Mouse (Mus musculus) heart, embryonic 16.5 days (tissue): ENCODE results near the gene Trappc10. TPM values are rescaled to one million over a fixed set of nuclear protein-coding genes. Genes with fewer than 3 reads are reported as not detected.

Experiments
- ATAC-seq: fragments of 200-750 bp; cut with Nextera tagmentation; replicated peaks from 2 replicates; pipeline ENCODE4 v1.8.0; 2017; ENCODE audit warnings: moderate number of reproducible peaks; ENCODE audit not compliant: insufficient read depth, low FRiP score; ENCODE audit errors: extremely low read depth
- H3K27ac ChIP-seq: fragments of 300-500 bp; sonication (generic); 2 replicates; pipeline ENCODE4 v1.5.1; 2014; ENCODE audit warnings: mild to moderate bottlenecking, low read length, control low read depth, moderate library complexity
- H3K27me3 ChIP-seq: fragments of 300-500 bp; sonication (generic); 2 replicates; pipeline ENCODE4 v1.6.1; 2014; ENCODE audit warnings: low read length, mixed read lengths; ENCODE audit not compliant: control insufficient read depth, insufficient read depth
- H3K36me3 ChIP-seq: fragments of 300-500 bp; sonication (generic); 2 replicates; pipeline ENCODE4 v1.6.1; 2014; ENCODE audit not compliant: control insufficient read depth, insufficient read depth
- H3K4me1 ChIP-seq: fragments of 300-500 bp; sonication (generic); 2 replicates; pipeline ENCODE4 v1.6.1; 2014; ENCODE audit warnings: low read length, mixed read lengths; ENCODE audit not compliant: control insufficient read depth, insufficient read depth
- H3K4me2 ChIP-seq: fragments of 300-500 bp; sonication (generic); 2 replicates; pipeline ENCODE4 v1.6.1; 2014; ENCODE audit warnings: low read depth, mild to moderate bottlenecking, control low read depth, low read length
- H3K4me3 ChIP-seq: fragments of 300-500 bp; sonication (generic); 2 replicates; pipeline ENCODE4 v1.5.1; 2014; ENCODE audit warnings: mild to moderate bottlenecking, control low read depth, low read length
- H3K9ac ChIP-seq: fragments of 300-500 bp; sonication (generic); 2 replicates; pipeline ENCODE4 v1.6.1; 2014; ENCODE audit warnings: low read length, control low read depth
- H3K9me3 ChIP-seq: fragments of 300-500 bp; sonication (generic); replicated peaks from 2 replicates; pipeline ENCODE4 v1.6.1; 2016; ENCODE audit warnings: low read length; ENCODE audit not compliant: control insufficient read depth
- WGBS: fragments of 180-500 bp; shearing (Covaris S2); extraction: QIAGEN DNeasy Blood & Tissue Kit; methylation state at CpG from one replicate; pipeline ENCODE4 v1.1.7; 2014; 5-methylcytosine and 5-hydroxymethylcytosine counted together
- polyA plus RNA-seq: library from polyadenylated mRNA; unstranded; fragments of >200 nt; fragmentation: Nextera tagmentation; extraction: Ambion mirVana; gene quantifications from 2 replicates; pipeline ENCODE4 v1.2.1, GENCODE M21; 2015

Trappc10 gene
- polyA plus RNA-seq, 1 experiment from 2014 or later, result 7.0 TPM

DNA sequence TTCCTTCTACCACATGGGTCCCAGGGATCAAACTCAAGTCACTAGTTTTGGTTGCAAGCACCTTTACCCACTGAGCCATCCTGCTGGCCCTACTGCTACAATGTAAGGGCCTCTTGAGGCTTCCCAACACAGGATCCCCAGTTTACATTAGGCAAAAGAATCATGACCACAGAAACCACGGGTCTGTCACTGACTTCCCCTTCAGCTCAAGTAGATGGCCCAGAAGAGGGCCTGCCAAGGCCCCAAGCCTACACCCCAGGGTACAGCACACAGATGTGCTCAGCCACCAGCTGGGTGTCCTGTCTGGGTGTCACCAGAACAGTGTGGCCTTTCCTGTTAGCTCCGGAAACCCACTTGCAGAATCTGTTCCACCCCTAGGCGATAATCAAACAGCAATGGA, 20.3 kb upstream of the Trappc10 start:
- Histone ChIP-seq H3K4me2 (no peak overlapping the region), H3K27ac (no peak overlapping the region), H3K4me3 (no peak overlapping the region), H3K4me1 (no peaks in the 10 kb centered on the region), H3K9me3 (peaks cover 3% of the 10 kb centered on the region; the same call in 1 of the 2 replicates), H3K9ac (no peak overlapping the region), H3K36me3 (no peaks in the 10 kb centered on the region), H3K27me3 (no peaks in the 10 kb centered on the region)
- WGBS, result 73% methylated on average over 3 of the region's 3 CpGs
- no peak for ATAC-seq

DNA sequence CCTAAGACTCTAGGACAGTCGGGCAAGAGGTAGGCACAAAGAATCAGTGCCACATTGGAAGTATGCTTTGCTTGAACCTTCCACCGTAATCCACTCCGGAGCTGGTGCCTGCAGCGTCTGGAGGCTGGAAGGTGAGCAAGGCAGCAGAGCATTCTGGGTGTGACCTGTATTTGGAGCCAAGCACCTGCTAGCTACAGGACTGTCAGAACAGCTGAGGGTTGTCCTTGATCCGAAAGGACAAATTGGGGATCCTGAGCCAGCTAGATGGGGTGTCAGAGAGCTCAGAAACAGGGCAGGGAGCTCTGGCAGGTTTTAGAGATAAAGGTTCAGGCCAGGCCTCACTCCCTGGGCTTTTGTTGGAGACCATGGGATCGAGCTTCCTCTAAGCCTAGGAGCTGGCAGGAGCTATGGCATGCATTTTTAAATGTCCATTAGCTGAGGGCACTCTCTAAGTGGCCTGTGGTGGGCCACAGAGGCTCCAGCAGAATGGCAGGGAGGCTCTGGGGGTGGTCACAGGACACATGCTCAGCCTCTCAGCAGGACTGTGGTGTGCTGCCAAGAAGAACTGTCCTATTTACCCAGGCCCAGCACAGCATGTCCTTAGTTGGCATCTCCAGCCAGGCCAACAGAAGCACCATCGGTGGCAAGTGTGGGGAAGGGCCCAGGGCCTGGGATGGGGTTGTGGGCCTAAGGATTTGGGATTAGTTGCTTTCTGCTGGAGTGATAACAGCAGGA, 16.6 kb upstream of the Trappc10 start:
- H3K4me3 ChIP-seq, result no peak overlapping the region
- no peaks in the 10 kb centered on the region for H3K27me3 ChIP-seq
- H3K4me1 ChIP-seq, result no peaks in the 10 kb centered on the region; the same call in 1 of the 2 replicates
- H3K36me3 ChIP-seq, result no peaks in the 10 kb centered on the region
- H3K4me2 ChIP-seq, result no peak overlapping the region
- H3K27ac ChIP-seq, result no peak overlapping the region
- WGBS, result 56% methylated on average over 7 of the region's 7 CpGs
- ATAC-seq, result no peak
- peaks cover 3% of the 10 kb centered on the region; the same call in 1 of the 2 replicates for H3K9me3 ChIP-seq
- no peak overlapping the region for H3K9ac ChIP-seq

- Histone ChIP-seq H3K4me3 (no peak overlapping the region), H3K27me3 (no peaks in the 10 kb centered on the region), H3K4me2 (no peak overlapping the region), H3K27ac (no peak overlapping the region), H3K36me3 (no peaks in the 10 kb centered on the region), H3K9me3 (peaks cover 3% of the 10 kb centered on the region; the same call in 1 of the 2 replicates), H3K9ac (no peak overlapping the region), H3K4me1 (peaks cover 3% of the 10 kb centered on the region)
- no peak for ATAC-seq
- WGBS, result 24% methylated on average over 5 of the region's 5 CpGs
These were observed 15.9 kb upstream of the Trappc10 start for GRCm38 (mm10) chr10:78260322-78260721.

GRCm38 (mm10) chr10:78259702-78260101, 15.3 kb upstream of the Trappc10 start:
- Histone ChIP-seq H3K36me3 (no peaks in the 10 kb centered on the region), H3K4me3 (no peak overlapping the region), H3K9me3 (peaks cover 3% of the 10 kb centered on the region; the same call in 1 of the 2 replicates), H3K4me1 (peaks cover 5% of the 10 kb centered on the region), H3K9ac (no peak overlapping the region), H3K27me3 (no peaks in the 10 kb centered on the region), H3K4me2 (no peak overlapping the region), H3K27ac (no peak overlapping the region)
- no peak for ATAC-seq
- 58% methylated on average over 6 of the region's 6 CpGs for WGBS

GRCm38 (mm10) chr10:78259230-78259629, 14.8 kb upstream of the Trappc10 start:
- Histone ChIP-seq H3K9me3 (peaks cover 3% of the 10 kb centered on the region; the same call in 1 of the 2 replicates), H3K27me3 (no peaks in the 10 kb centered on the region), H3K4me2 (no peak overlapping the region), H3K4me1 (peaks cover 5% of the 10 kb centered on the region), H3K27ac (no peak overlapping the region), H3K9ac (no peak overlapping the region), H3K4me3 (no peak overlapping the region), H3K36me3 (no peaks in the 10 kb centered on the region)
- ATAC-seq, result no peak
- 75% methylated on average over 5 of the region's 5 CpGs for WGBS

GRCm38 (mm10) chr10:78258142-78258675, 13.8 kb upstream of the Trappc10 start:
- Histone ChIP-seq H3K9ac (no peak overlapping the region), H3K36me3 (no peaks in the 10 kb centered on the region), H3K4me2 (no peak overlapping the region), H3K27ac (no peak overlapping the region), H3K27me3 (no peaks in the 10 kb centered on the region), H3K9me3 (peaks cover 3% of the 10 kb centered on the region; the same call in 1 of the 2 replicates), H3K4me3 (no peak overlapping the region), H3K4me1 (peaks cover 5% of the 10 kb centered on the region)
- 76% methylated on average over 6 of the region's 6 CpGs for whole genome bisulfite sequencing
- no peak for ATAC-seq

DNA sequence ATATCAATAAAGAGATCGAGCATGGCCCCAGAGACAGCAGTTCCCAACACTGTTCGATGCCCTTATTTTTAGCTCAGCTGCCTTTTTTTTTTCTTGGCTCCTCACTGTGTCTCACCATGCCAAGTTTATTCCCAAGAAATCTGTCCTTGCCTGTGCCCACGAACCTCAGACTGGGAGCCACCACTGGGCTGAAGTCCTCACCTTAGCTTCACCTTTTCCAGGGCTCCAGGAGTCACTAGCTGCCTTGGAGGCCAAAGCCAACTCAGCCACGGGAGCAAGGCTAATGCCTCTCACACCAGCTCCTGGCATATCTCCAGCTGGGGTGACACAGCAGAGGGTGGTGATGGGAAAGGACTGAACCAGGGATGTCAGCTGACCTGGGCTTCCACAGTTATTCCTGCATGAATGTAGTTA, 11.2 kb upstream of the Trappc10 start:
- Histone ChIP-seq H3K27ac (no peak overlapping the region; the same call in 1 of the 2 replicates), H3K27me3 (no peaks in the 10 kb centered on the region), H3K9ac (no peak overlapping the region), H3K9me3 (no peaks in the 10 kb centered on the region), H3K4me2 (no peak overlapping the region; the same call in 1 of the 2 replicates), H3K4me1 (peaks cover 5% of the 10 kb centered on the region), H3K36me3 (no peaks in the 10 kb centered on the region), H3K4me3 (no peak overlapping the region)
- 31% methylated on average over 4 of the region's 4 CpGs for WGBS
- ATAC-seq, result peak; percentile 67

GRCm38 (mm10) chr10:78247206-78247605, 2.8 kb upstream of the Trappc10 start:
- Histone ChIP-seq H3K27ac (no peak overlapping the region), H3K9ac (no peak overlapping the region)
- WGBS, result 58% methylated on average over 3 of the region's 3 CpGs

DNA sequence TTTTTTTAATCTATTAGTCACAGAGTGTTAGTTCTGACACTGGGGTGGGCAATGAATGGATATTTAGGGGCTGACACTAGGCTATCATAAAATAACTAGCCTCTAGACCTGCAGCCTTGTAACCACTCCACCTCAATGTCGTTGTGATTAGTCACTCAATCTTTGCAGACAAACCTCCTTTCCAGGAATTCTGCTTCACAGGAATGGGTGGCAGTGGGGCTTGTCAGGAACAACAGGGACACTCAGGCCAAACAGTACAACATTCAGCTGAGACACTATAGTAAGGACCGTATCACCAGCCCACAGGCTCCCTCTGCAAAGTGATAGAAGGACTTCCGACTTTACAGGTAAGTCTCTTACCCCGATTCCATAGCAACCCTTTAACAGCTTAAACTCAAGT, 2.3 kb upstream of the Trappc10 start:
- Histone ChIP-seq H3K9ac (no peak overlapping the region), H3K4me3 (no peak overlapping the region), H3K4me1 (peaks cover 12% of the 10 kb centered on the region), H3K9me3 (no peaks in the 10 kb centered on the region), H3K27me3 (no peaks in the 10 kb centered on the region), H3K27ac (no peak overlapping the region), H3K36me3 (no peaks in the 10 kb centered on the region), H3K4me2 (no peak overlapping the region)
- 82% methylated on average over 4 of the region's 4 CpGs for WGBS
- no peak for ATAC-seq

More at GRCm38 (mm10) chr10:78247206-78247605, 2.8 kb upstream of the Trappc10 start:
- Histone ChIP-seq H3K4me2 (no peak overlapping the region), H3K4me1 (peaks cover 12% of the 10 kb centered on the region), H3K36me3 (no peaks in the 10 kb centered on the region), H3K9me3 (no peaks in the 10 kb centered on the region), H3K27me3 (no peaks in the 10 kb centered on the region), H3K4me3 (no peak overlapping the region)
- ATAC-seq, result no peak
